Mouse (Mus musculus) erythroblast, adult 5-6 weeks (primary cell): ENCODE data around the gene Mn1. TPM values are rescaled to one million over a fixed set of nuclear protein-coding genes. Genes with fewer than 3 reads are reported as not detected.

ENCODE experiments used
- ATAC-seq: replicated peaks from 2 replicates; pipeline ENCODE4 v1.8.0; 2016; ENCODE audit warnings: moderate number of reproducible peaks, mild to moderate bottlenecking, moderate TSS enrichment, inconsistent platforms; ENCODE audit not compliant: poor library complexity, low FRiP score, severe bottlenecking
- total RNA-seq, 2 experiments: library from RNA; stranded (forward) in 1 of 2; stranded (reverse) in 1 of 2; fragments of 150-400 nt in 1 of 2; fragments of 200-764, 138-1000 nt in 1 of 2; gene quantifications; 2 replicates each; pipeline versions ENCODE4 v1.2.3 to v1.2.4; 2015 to 2017; ENCODE audit warnings: low replicate concordance in 2 of 2

The Mn1 gene
- total RNA-seq, 2 experiments from 2014 or later, result not detected

- ATAC-seq, result no peak
These were observed 50.5 kb downstream of the Mn1 start for GRCm38 (mm10) chr5:111467699-111468098.

- ATAC-seq, result no peak
These were observed 52.2 kb downstream of the Mn1 start for GRCm38 (mm10) chr5:111469195-111469882.

- no peak for ATAC-seq
These were observed 53.7 kb downstream of the Mn1 start for GRCm38 (mm10) chr5:111470875-111471274.

- no peak for ATAC-seq
These were observed 56.3 kb downstream of the Mn1 start for GRCm38 (mm10) chr5:111473425-111473824.

- no peak for ATAC-seq
These were observed 58.6 kb downstream of the Mn1 start for GRCm38 (mm10) chr5:111475721-111476120.

GRCm38 (mm10) chr5:111476141-111476540, 59.0 kb downstream of the Mn1 start:
- no peak for ATAC-seq

GRCm38 (mm10) chr5:111485907-111486306, 68.7 kb downstream of the Mn1 start:
- ATAC-seq, result no peak

- ATAC-seq, result no peak
These were observed 72.0 kb downstream of the Mn1 start for GRCm38 (mm10) chr5:111489022-111489616.

GRCm38 (mm10) chr5:111490599-111490998, 73.4 kb downstream of the Mn1 start:
- no peak for ATAC-seq

GRCm38 (mm10) chr5:111491485-111491884, 74.3 kb downstream of the Mn1 start:
- no peak for ATAC-seq

GRCm38 (mm10) chr5:111500036-111500435, 82.9 kb downstream of the Mn1 start:
- no peak for ATAC-seq

GRCm38 (mm10) chr5:111501691-111502441, 84.7 kb downstream of the Mn1 start:
- ATAC-seq, result no peak

GRCm38 (mm10) chr5:111505241-111505640, 88.1 kb downstream of the Mn1 start:
- no peak for ATAC-seq

GRCm38 (mm10) chr5:111505824-111506223, 88.7 kb downstream of the Mn1 start:
- no peak for ATAC-seq

GRCm38 (mm10) chr5:111506410-111506809, 89.2 kb downstream of the Mn1 start:
- ATAC-seq, result peak; percentile 40

Other genes with a start within 250 kb of the Mn1 start
- gene Pitpnb, start 86.6 kb upstream of the Mn1 start, total RNA-seq (2015; ENCODE audit: low replicate concordance), result 13.3 and 22.2 TPM in 2 replicates
- gene Pitpnb, start 86.6 kb upstream of the Mn1 start, total RNA-seq (2017; ENCODE audit: low replicate concordance), result 8.9 and 11.3 TPM in 2 replicates